Mouse (Mus musculus) brain, embryonic 14.5 days (tissue): ENCODE measurements around the gene Dpm2.

Experiments used
- CTCF ChIP-seq: fragments of 200-500 bp; IDR thresholded peaks from 2 replicates; pipeline ENCODE4 v1.5.1; 2012; ENCODE audit warnings: inconsistent platforms, mild to moderate bottlenecking, moderate library complexity, borderline replicate concordance; ENCODE audit not compliant: insufficient read depth, insufficient read length; ENCODE audit errors: extremely low read depth
- POLR2A ChIP-seq: fragments of 200-500 bp; IDR thresholded peaks from 2 replicates; pipeline ENCODE4 v1.6.1; 2012; ENCODE audit warnings: mild to moderate bottlenecking, inconsistent platforms, borderline replicate concordance; ENCODE audit not compliant: poor library complexity, insufficient read depth, insufficient read length, severe bottlenecking; ENCODE audit errors: extremely low read depth

- no peak for TF ChIP-seq POLR2A
- no peak for TF ChIP-seq CTCF
Observed at GRCm38 (mm10) chr2:32591249-32591648, 20.6 kb downstream of the Dpm2 start.
